Mouse (Mus musculus): Measurements from ENCODE around the gene 4930579G24Rik.

DNA sequence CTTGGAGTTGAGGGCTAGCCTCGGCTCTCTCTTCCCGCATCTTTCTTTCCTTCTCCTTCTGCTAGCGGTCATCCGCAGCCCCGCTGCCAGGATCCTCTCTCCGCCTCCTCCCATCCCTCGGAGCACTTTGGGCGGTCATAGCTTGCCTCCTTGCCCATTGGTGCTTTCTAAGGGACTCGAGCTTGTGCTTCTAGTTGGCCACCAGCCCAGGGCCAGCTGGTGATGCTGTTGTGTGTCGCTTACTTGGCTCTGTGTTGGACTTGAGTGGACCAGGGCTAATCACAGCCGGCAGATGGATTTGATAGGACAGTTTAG, 494 bp downstream of the 4930579G24Rik start, which contains the start of gene Etfdh:
- no peak for TF ChIP-seq CTCF (conservative IDR thresholded peaks at IDR 0.05; ENCODE audit: low read length)
- no peak for TF ChIP-seq POU5F1 (IDR thresholded peaks at IDR 0.05; ENCODE audit: borderline replicate concordance, low read length)
- TF ChIP-seq NANOG (IDR thresholded peaks at IDR 0.05; ENCODE audit: borderline replicate concordance, low read length) = no peak

Measured in E14TG2a.4 (cell line).